Mouse (Mus musculus) MEL (cell line): Measurements from ENCODE around the gene Gm10037.

Experiments used
- CHD1 ChIP-seq: IDR thresholded peaks from 2 replicates; pipeline ENCODE4 v1.6.1; 2012; ENCODE audit warnings: low read depth, mild to moderate bottlenecking, inconsistent platforms, low read length, improper control_type of control experiment
- POLR2A ChIP-seq, 2 experiments: IDR thresholded peaks; 2 replicates each; pipeline ENCODE4 v1.6.1; 2011 to 2012; ENCODE audit warnings: low read length in 2 of 2, mild to moderate bottlenecking in 2 of 2, control low read depth in 1 of 2, improper control_type of control experiment in 1 of 2, low read depth in 1 of 2, moderate library complexity in 1 of 2; ENCODE audit not compliant: control insufficient read depth in 1 of 2, insufficient read depth in 1 of 2, poor library complexity in 1 of 2
- RAD21 ChIP-seq: IDR thresholded peaks from 2 replicates; pipeline ENCODE4 v1.6.1; 2011; ENCODE audit warnings: mild to moderate bottlenecking, low read depth, low read length, improper control_type of control experiment

DNA sequence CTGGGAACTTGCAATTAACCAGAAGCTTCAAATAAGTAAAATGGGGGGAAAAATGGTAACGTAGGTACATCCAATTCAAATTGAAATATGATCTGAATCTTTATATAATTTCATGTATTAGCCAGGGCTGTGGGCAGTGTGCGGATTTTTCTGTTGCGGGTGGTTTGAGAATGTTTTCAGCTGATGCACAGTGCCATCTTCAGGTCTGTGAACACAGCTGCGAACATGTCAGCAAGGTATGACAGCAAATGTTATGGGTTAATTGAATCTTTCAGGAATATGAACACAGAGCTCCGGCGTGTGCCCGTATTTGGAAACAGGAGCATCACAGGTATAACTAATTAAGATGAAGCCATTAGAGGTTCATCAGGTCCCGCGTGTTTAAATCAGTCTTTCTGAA is 31.6 kb downstream of the Gm10037 start:
- TF ChIP-seq RAD21 (peak; percentile 10), CHD1 (no peak), POLR2A (IDR thresholded peaks at IDR 0.05; ENCODE audit: control insufficient read depth in 1 of 2, insufficient read depth in 1 of 2, low read depth in 1 of 2, low read length in 2 of 2, poor library complexity in 1 of 2) (no peak)
